Mouse (Mus musculus) spleen, adult 12 weeks (tissue): ENCODE measurements at regions not wholly inside any gene's neighbourhood (a gene's known extent, or its start where the extent isn't known, plus 50 kb on each side); places are given as distances from the start of the nearest gene placed in this dataset.

Experiments used
- DNase-seq: peaks from one replicate; pipeline ENCODE4 v3.0.0; 2022; ENCODE audit warnings: low spot score

DNA sequence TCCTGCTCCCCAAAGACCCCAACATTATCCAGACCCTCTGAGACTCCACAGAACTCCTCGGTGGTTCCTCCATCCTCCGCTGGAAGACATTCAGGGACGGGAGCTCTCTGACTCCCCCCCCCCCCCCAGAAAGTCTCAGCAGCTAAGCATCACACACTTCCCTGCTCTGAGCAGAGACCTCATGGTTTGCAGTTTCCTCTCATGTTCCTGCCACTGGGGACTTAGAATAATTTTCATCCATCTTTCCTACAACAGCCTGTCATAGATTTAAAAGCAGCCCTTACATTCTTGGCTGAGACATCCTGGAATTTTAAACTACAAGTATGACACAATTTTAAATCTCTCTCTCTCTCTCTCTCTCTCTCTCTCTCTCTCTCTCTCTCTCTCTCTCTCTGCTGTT lies 69.2 kb downstream of the Gpr65 start:
- DNase-seq: no peak

DNA sequence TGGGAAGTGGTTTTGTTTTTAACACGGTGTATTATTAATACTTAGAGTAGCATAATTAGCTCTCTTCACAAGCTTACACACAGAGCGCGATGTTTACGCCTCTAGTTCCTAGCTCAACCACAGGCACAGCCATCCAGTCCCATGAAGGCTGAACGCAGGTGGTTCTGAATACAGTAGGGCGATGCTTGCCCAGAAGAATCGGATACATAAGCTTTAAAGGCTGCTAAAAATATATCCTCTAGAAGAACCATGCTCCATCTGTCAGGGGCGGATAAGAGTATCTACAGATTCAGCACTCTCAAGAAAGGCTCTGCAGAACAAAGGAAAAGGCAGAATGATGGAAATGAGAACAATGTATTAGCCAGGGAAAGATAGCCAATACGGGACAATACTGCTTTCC lies 71.1 kb downstream of the Gpr65 start:
- DNase-seq: no peak

DNA sequence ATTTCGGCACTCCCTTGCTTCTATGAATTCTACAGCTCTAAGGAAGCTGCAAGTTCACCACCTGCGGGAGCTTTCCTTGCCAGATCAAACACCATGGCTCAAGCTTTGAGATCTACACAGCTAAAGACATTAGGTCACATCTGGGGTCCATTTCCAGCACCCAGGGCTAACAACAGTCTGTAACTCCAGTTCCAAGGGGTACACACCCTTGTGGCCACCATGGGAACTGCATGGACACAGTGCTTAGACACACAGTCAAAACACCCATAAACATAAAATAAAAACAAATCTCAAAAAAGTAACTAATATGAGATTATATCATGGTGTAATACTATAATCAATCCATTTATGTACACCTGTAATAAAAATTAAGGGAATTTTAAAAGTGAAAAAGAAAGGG lies 73.7 kb downstream of the Gpr65 start:
- peak; percentile 6 for DNase-seq

DNA sequence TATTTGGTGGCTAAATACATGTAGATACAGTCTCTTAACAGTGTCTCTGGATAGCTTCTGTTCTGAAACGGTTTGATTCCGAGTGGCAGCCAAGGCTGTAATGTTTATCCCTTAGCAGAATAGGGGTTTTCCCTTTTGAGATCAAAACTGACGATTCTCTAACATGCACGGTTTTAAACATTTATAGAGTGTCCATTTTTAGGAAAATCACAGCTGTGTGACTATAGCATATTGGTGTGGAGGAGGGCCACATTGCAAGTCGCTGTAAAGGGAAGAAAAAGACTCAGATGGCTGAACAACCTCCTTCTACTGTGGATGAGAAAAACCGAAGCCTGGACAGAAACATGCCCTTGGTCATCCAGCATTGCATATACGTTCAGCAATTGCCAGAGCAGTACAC lies 75.2 kb downstream of the Gpr65 start:
- DNase-seq: no peak

DNA sequence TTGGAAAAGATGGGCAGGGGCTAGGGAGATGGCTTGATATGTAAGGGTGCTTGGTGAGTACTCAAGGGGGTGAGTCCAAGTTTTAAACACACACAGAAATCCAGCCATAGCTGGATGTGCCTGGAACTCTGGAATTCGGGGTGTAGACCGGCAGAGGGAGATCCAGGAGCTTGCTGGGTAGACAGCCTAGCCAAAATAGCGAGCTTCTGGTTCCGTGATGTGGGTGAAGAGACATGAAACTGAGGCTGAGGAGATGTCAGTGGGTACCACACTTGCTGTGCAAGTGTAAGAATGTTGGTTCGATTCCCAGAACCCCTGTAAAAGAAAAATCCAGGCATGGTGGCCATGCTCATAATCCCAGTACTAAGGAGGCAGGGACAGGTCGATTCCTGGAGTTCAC lies 78.6 kb downstream of the Gpr65 start:
- DNase-seq: no peak

DNA sequence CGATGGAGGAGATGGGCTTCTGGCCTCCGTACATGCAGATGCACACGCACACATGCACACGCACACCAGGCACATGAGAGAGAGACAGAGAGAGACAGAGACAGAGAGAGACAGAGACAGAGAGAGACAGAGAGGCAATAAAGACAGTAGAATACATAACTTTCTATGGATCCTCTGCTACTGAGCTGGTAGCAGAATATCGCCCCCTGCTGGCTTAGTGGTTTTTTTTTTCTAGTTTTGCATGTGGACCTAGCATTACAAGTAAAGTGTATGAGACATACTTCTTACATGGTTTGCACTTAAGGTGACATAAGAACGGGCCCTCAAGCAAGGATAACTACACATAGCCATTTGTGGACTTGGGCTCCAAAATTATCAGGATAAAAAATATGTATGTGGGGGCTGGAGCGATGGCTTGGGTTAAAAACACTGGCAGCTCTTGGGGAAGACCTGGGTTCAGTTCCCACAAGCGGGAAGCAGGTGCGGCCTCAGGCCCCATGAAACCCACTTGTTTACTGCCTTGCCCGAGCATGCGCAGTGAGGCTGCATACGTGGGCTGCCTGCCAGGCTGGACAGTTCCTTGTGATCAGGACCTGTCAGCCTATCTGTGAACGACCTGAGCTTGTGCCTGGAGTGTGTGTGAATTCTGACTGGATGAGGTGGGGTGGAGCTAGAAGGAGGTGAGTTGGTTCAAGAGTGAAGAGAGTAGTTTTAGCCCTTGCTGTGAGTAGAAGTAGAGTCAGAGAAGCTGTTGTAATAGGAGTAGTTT lies 79.3 kb downstream of the Gpr65 start:
- DNase-seq: no peak

DNA sequence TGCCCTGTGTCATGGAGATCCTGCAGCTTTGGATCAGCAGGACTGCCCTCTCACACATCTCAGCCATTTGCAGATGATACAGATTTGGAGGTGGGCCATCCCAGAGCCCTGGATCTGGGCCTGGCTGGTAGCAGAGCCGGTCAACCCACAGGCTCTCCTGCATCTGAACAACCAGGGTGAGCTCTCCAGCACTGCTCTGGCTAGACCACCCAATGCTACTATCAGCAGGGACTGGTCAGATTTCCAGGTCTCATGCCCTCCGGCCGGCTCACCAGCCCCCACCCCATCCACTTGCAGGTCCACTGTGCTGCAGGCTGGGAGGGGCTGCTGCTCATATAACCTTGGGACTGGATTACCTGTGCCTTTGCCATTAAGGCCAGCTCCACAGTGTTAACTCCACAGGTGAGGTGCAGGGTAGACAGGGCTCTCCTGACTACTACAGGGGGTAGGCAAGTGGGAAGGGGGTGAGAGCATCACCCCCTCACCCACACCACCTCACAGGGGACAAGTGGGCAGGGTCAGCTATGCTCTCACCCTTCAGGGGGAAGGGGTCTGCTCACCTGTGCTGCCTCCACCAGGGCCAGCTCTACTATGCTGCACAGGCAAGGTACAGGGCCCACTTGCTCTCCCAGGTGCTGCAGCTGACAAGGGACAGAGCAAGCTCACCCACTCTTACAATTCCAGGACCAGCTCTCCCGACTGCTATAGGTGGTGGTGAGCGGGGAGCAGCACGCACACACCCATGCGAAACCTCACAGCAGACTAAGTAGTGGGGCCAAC lies 81.6 kb downstream of the Gpr65 start:
- no peak for DNase-seq

DNA sequence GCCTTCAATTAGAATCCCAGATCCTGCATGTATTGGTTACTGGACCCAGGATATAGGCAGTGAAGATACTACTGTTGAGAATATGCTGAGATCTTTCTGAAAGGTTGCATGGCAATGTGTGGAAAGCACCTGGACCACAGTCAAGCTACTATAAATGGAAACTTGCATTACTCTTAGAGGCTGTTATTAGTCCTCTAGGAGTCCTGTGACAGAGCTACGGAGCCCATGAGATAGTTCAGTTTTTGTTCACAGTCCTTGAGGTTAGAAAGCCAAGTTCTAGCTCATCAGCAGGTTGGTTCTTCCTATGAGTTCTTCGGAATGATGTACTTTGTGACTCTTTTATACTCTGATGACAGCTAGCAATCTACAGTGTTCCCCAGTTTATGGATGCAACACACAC lies 84.0 kb downstream of the Gpr65 start:
- DNase-seq: no peak

DNA sequence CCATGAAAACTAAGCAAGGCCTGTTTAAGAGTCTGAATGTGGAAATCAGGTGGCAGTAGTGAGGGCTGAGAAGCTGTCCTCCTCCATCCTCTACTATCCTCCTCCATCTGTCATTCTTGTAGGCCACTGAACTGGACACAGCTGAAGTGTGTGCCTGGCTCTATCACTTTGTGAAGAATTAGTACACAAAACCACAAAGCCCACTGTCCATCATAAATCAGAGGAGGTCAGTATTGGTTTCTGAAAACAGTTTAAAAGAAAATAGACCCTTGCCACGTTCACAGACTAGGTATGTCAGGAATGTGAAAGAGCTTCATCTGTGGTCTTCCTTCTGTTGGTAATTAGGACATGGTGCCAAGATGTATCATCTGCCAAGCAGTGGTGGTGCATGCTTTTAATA lies 86.1 kb downstream of the Gpr65 start:
- no peak for DNase-seq

DNA sequence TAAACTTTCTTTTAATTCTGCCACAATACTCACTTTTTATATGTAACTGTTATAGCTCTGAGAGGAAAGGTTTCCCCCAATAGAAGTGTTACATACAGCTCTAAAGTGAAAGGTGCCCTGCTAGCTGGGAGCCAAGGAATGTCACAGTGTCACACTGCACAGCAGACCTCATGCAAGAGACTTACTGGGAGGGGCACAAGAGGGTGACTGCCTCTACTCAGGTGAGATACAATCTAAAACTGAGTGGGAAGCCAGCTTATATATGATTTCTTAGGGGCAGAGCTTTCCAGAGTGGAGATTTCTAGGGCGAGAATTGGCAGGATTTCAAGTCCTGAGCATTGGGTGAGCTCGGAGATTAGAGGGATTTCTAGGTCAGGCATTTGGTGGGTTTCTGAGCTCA lies 99.1 kb downstream of the Gpr65 start:
- no peak for DNase-seq

DNA sequence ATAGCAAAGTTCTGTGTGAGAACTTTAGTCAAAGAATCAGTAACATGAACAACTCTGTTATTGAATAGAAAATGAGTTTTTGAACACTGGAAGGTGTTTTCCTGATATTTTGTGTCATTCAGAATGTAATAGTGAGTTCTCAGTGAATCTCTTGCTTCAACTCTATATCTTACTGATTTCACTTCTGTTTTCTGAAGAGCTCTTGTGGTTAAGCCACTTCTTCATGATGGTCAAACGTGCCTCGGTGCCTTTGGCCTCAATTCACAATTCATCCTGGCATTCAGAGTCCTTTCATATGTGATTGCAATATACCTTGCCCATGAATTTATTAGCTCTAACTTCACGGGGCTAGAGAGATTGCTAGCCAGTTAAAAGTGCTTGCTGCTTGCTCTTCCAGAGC lies 102.3 kb downstream of the Gpr65 start:
- no peak for DNase-seq

DNA sequence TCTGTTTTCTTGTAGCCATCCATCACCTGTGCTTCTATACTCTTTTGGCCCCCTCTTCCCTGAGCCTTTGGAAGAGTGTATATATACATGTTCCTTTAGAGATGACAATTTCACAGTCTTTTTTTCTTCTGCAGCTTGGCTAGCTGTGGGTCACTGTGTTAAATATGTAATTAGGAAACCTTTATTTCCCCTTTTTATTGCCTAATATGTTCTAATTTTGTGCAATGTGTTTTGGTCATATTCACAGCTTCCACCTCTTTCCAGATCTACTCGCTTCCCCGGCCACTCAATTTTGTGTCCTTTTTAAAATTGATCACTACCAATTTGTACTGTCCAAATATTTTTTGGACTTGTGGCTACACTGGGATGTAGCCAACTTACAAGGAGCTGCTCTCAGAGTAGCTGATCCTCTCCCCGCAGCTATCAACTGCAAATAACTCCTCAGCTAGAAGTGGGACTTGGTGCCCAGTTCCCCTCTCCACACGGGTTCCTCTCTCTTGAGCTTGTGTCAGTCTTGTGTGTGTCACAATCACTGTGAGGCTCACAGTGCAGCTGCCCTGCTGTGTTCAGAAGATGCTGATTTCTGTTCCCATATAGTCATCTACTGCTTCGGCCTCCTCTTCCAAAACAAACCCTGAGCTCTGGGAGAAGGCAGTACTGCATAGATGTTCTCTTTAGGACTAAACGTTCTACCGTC lies 106.9 kb downstream of the Gpr65 start:
- DNase-seq: no peak
